Mouse (Mus musculus) brain, embryonic 14.5 days (tissue): ENCODE measurements around the gene Abtb2.

Experiments used
- CTCF ChIP-seq: fragments of 200-500 bp; IDR thresholded peaks from 2 replicates; pipeline ENCODE4 v1.5.1; 2012; ENCODE audit warnings: inconsistent platforms, mild to moderate bottlenecking, moderate library complexity, borderline replicate concordance; ENCODE audit not compliant: insufficient read depth, insufficient read length; ENCODE audit errors: extremely low read depth
- POLR2A ChIP-seq: fragments of 200-500 bp; IDR thresholded peaks from 2 replicates; pipeline ENCODE4 v1.6.1; 2012; ENCODE audit warnings: mild to moderate bottlenecking, inconsistent platforms, borderline replicate concordance; ENCODE audit not compliant: poor library complexity, insufficient read depth, insufficient read length, severe bottlenecking; ENCODE audit errors: extremely low read depth

- no peak for TF ChIP-seq POLR2A
- no peak for TF ChIP-seq CTCF
Measured at GRCm38 (mm10) chr2:103591742-103592590, 25.9 kb downstream of the Abtb2 start.
